25 mouse cellular contexts compared by ENCODE assay signal in genomic region chr13:45437134-45437533, GRCm38 (mm10). TPM values are rescaled to one million over a fixed set of nuclear protein-coding genes. Genes with fewer than 3 reads are reported as not detected.
A peak's percentile ranks its signal among the peaks of the same experiment; 100 is the strongest.
DNase-seq lines count a peak whose midpoint lies in the region; ATAC-seq and TF ChIP-seq lines count a peak whose summit lies in the region.
"Had no signal": no experiment of that assay in that cellular context is flagged by ENCODE, and none has a peak within 500 bp of the region (broad histone marks: within the 10 kb centered on the region; RNA-seq: fewer than 3 reads in every experiment).

No protein-coding gene starts in this region.

- WGBS in midbrain, postnatal 0 days, result 92% methylated on average over 9 of the region's 9 CpGs
- 91% methylated on average over 9 of the region's 9 CpGs for WGBS in midbrain, embryonic 11.5 days

- no peaks in the 10 kb centered on the region for H3K36me3 ChIP-seq in midbrain, postnatal 0 days (ENCODE audit: insufficient read depth, low read length)
- H3K36me3 ChIP-seq in midbrain, embryonic 11.5 days (ENCODE audit: control insufficient read depth, insufficient read depth, low read length), result no peaks in the 10 kb centered on the region
- H3K36me3 ChIP-seq: forebrain, embryonic 12.5 days; heart, embryonic 13.5 days; hindbrain, embryonic 15.5 days; midbrain, embryonic 12.5 days had no signal

- peak; percentile 68 to 81 for DNase-seq in cerebellum, postnatal 14 days
- DNase-seq in cerebellum, adult 9-11 months, result no peak
- peak; percentile 34 for DNase-seq in midbrain, postnatal 0 days (ENCODE audit: low spot score)
- DNase-seq in midbrain, embryonic 11.5 days (ENCODE audit: low spot score, missing footprints), result no peak
- peak; percentile 77 for DNase-seq in gastrocnemius, postnatal 14 days
- DNase-seq in skeletal muscle tissue, adult 2 months (ENCODE audit: low read depth, low spot score), result peak; percentile 38
- no peak for DNase-seq in lung, postnatal 14 days
- DNase-seq: cerebellum, adult 9-10 months; forebrain, postnatal 0 days; heart, postnatal 10 days; kidney, adult 18-20 months; kidney, postnatal 4 days; liver; lung, embryonic 14.5 days; thymus, adult 18-20 months; thymus, postnatal 36 days had no signal

- no peaks in the 10 kb centered on the region for H3K9me3 ChIP-seq in midbrain, postnatal 0 days (ENCODE audit: low read length)
- H3K9me3 ChIP-seq in midbrain, embryonic 11.5 days (ENCODE audit: control insufficient read depth, low read length), result no peaks in the 10 kb centered on the region
- H3K9me3 ChIP-seq: forebrain, embryonic 12.5 days; heart, embryonic 13.5 days; hindbrain, embryonic 15.5 days; midbrain, embryonic 12.5 days had no signal

- no peaks in the 10 kb centered on the region for H3K27me3 ChIP-seq in midbrain, postnatal 0 days (ENCODE audit: insufficient read depth, low read length)
- no peaks in the 10 kb centered on the region for H3K27me3 ChIP-seq in midbrain, embryonic 11.5 days (ENCODE audit: control insufficient read depth, insufficient read depth, low read length)
- H3K27me3 ChIP-seq: forebrain, embryonic 12.5 days; heart, embryonic 13.5 days; hindbrain, embryonic 15.5 days had no signal

- H3K4me1 ChIP-seq in midbrain, postnatal 0 days (ENCODE audit: insufficient read depth, low read length), result no peaks in the 10 kb centered on the region
- H3K4me1 ChIP-seq in midbrain, embryonic 11.5 days (ENCODE audit: control insufficient read depth, insufficient read depth, low read length), result no peaks in the 10 kb centered on the region
- H3K4me1 ChIP-seq: forebrain, embryonic 12.5 days; hindbrain, embryonic 15.5 days; midbrain, embryonic 12.5 days had no signal

- no peak for TF ChIP-seq CTCF in midbrain, postnatal 0 days (IDR thresholded peaks at IDR 0.05)

- no peak overlapping the region for H3K4me2 ChIP-seq in midbrain, postnatal 0 days (ENCODE audit: low read depth, low read length, poor library complexity, severe bottlenecking)
- no peak overlapping the region for H3K4me2 ChIP-seq in midbrain, embryonic 11.5 days
- H3K4me2 ChIP-seq: forebrain, embryonic 12.5 days; heart, embryonic 13.5 days; hindbrain, embryonic 15.5 days; lung, embryonic 14.5 days; midbrain, embryonic 12.5 days had no signal

- no peak overlapping the region for H3K4me3 ChIP-seq in midbrain, postnatal 0 days (ENCODE audit: low read depth, low read length)
- no peak overlapping the region for H3K4me3 ChIP-seq in midbrain, embryonic 11.5 days (ENCODE audit: low read depth, low read length)
- H3K4me3 ChIP-seq: erythroblast, embryonic 14.5 days; forebrain, embryonic 12.5 days; heart, embryonic 13.5 days; hindbrain, embryonic 15.5 days; midbrain, embryonic 12.5 days had no signal

- no peak overlapping the region for H3K27ac ChIP-seq in midbrain, postnatal 0 days (ENCODE audit: low read depth, low read length)
- H3K27ac ChIP-seq in midbrain, embryonic 11.5 days (ENCODE audit: low read depth, low read length), result no peak overlapping the region
- H3K27ac ChIP-seq: forebrain, embryonic 12.5 days; heart, embryonic 13.5 days; hindbrain, embryonic 15.5 days; kidney, postnatal 0 days; liver, embryonic 14.5 days; midbrain, embryonic 12.5 days; stomach, postnatal 0 days had no signal

- H3K9ac ChIP-seq in midbrain, postnatal 0 days (replicated peaks; ENCODE audit: low read length, poor library complexity, severe bottlenecking), result no peak overlapping the region
- no peak overlapping the region for H3K9ac ChIP-seq in midbrain, embryonic 11.5 days (ENCODE audit: low read length)
- H3K9ac ChIP-seq: forebrain, embryonic 12.5 days; forebrain, postnatal 0 days; heart, embryonic 13.5 days; hindbrain, embryonic 15.5 days; liver, embryonic 14.5 days; lung, embryonic 14.5 days; midbrain, embryonic 12.5 days had no signal

- intact Hi-C loops in gastrocnemius, postnatal 14 days (cut with DNase I; ENCODE audit: low total_unique reads), result no loop called here

- ATAC-seq in midbrain, postnatal 0 days (ENCODE audit: low FRiP score), result no peak
- ATAC-seq in midbrain, embryonic 11.5 days (ENCODE audit: low FRiP score), result no peak
- ATAC-seq: CD4-positive, CD25-positive, alpha-beta regulatory T cell, adult 4 months; forebrain, postnatal 0 days had no signal

RNA-seq across cellular contexts. Expression of gene Mylip, which starts 47.6 kb away (rescaled TPM):
- total RNA-seq in midbrain, postnatal 0 days (2014; rRNA removed), result 11.1 and 16.6 TPM in 2 replicates
- 2.9 and 3.7 TPM in 2 replicates for polyA plus RNA-seq in midbrain, postnatal 0 days (2015; fragmentation: Nextera tagmentation; extraction: Ambion mirVana)
- polyA plus RNA-seq in midbrain, embryonic 11.5 days (2014; fragmentation: Nextera tagmentation; extraction: Ambion mirVana), result 3.9 and 4.3 TPM in 2 replicates
- total RNA-seq in gastrocnemius, postnatal 14 days (2021), result 10 to 100 TPM; 12.0 to 21.1 TPM

Comparison
In these comparisons a context has a peak if more than half of its experiments do, and no peak if none do; other contexts are left out.
1. DNase-seq: peak in cerebellum, postnatal 14 days (2 of 2), midbrain, postnatal 0 days (single experiment), gastrocnemius, postnatal 14 days (single experiment) and skeletal muscle tissue, adult 2 months (single experiment); none in cerebellum, adult 9-11 months (single experiment), midbrain, embryonic 11.5 days (single experiment) and lung, postnatal 14 days (single experiment).